Comparison of ENCODE assay signal across 15 mouse cellular contexts in the genomic region with DNA sequence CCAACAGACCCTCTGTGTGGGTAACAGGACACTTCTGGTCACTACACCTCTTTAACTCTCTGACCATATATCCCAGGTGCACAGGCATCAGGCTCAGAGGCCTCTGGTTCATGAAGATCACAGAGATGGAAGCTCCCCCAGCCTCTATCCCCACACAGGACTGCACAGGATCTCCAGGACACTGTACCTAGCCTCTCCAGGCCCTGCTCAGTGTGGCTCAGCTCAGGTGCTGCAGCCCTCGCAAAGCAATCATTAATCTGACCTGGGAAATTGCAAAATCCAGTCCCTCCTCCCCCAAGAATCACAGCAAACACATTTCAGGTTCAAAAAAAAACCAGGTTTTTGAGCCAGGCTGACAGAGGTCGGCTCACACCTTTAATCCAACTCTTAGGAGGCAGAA.
"Had no signal": no experiment of that assay in that cellular context is flagged by ENCODE, and none has a peak within 500 bp of the region (broad histone marks: within the 10 kb centered on the region; RNA-seq: fewer than 3 reads in every experiment).

No protein-coding gene starts in this region.

- DNase-seq: kidney, adult 18-20 months; kidney, postnatal 25 days; layer of hippocampus, postnatal 36 days; lung, postnatal 14 days; thymus, postnatal 4 days had no signal

- H3K9me3 ChIP-seq: kidney, embryonic 15.5 days; limb, embryonic 15.5 days; lung, embryonic 15.5 days; megakaryocyte, embryonic 14.5 days; midbrain, embryonic 15.5 days; neural tube, embryonic 13.5 days; stomach, embryonic 15.5 days had no signal

- H3K4me3 ChIP-seq: kidney, embryonic 15.5 days; limb, embryonic 15.5 days; lung, embryonic 15.5 days; megakaryocyte, embryonic 14.5 days; midbrain, embryonic 15.5 days; neural tube, embryonic 13.5 days; stomach, embryonic 15.5 days had no signal

- H3K27ac ChIP-seq: kidney, embryonic 15.5 days; limb, embryonic 15.5 days; lung, embryonic 15.5 days; macrophage; midbrain, embryonic 15.5 days; neural tube, embryonic 13.5 days; stomach, embryonic 15.5 days had no signal

- H3K4me2 ChIP-seq: kidney, embryonic 15.5 days; limb, embryonic 15.5 days; lung, embryonic 15.5 days; midbrain, embryonic 11.5 days; midbrain, embryonic 15.5 days; neural tube, embryonic 13.5 days; stomach, embryonic 15.5 days had no signal

- ATAC-seq: inflammation-experienced regulatory T-cells, adult 6 months; midbrain, embryonic 15.5 days had no signal

- H3K27me3 ChIP-seq: kidney, embryonic 15.5 days; limb, embryonic 15.5 days; lung, embryonic 15.5 days; megakaryocyte, embryonic 14.5 days; midbrain, embryonic 15.5 days; neural tube, embryonic 13.5 days; stomach, embryonic 15.5 days had no signal

- H3K9ac ChIP-seq: kidney, embryonic 15.5 days; limb, embryonic 15.5 days; lung, embryonic 15.5 days; midbrain, embryonic 15.5 days; stomach, embryonic 15.5 days had no signal

- H3K36me3 ChIP-seq: kidney, embryonic 15.5 days; limb, embryonic 15.5 days; lung, embryonic 15.5 days; midbrain, embryonic 15.5 days; neural tube, embryonic 13.5 days; stomach, embryonic 15.5 days had no signal
